Mouse (Mus musculus) lung, adult 2 months (tissue): ENCODE measurements around the gene Rnpep. TPM values are rescaled to one million over a fixed set of nuclear protein-coding genes. Genes with fewer than 3 reads are reported as not detected.

ENCODE experiments used
- DNase-seq: peaks from one replicate; pipeline ENCODE4 v3.0.0; 2022
- H3K4me1 ChIP-seq: fragments of 200-500 bp; 2 replicates; pipeline ENCODE4 v1.6.1; 2011; ENCODE audit warnings: low read length; ENCODE audit not compliant: control insufficient read depth, insufficient read depth
- H3K4me3 ChIP-seq: fragments of 200-500 bp; replicated peaks from 2 replicates; pipeline ENCODE3; 2011; ENCODE audit warnings: low read depth, mild to moderate bottlenecking, control low read depth, low read length; ENCODE audit errors: extremely low read depth
- CTCF ChIP-seq: fragments of 200-500 bp; IDR thresholded peaks from 2 replicates; pipeline ENCODE4 v1.5.1; 2011; ENCODE audit warnings: mild to moderate bottlenecking, low read length, control low read depth; ENCODE audit not compliant: insufficient read depth
- POLR2A ChIP-seq: fragments of 200-500 bp; IDR thresholded peaks from 2 replicates; pipeline ENCODE4 v1.6.1; 2011; ENCODE audit warnings: low read depth, mild to moderate bottlenecking, control low read depth, low read length, borderline replicate concordance; ENCODE audit errors: extremely low read depth
- WGBS: fragments of 180-500 bp; shearing (Covaris S2); methylation state at CpG from one replicate; pipeline ENCODE4 v1.1.7; 2018; 5-methylcytosine and 5-hydroxymethylcytosine counted together
- polyA plus RNA-seq: library from polyadenylated mRNA; depleted of rRNA; stranded (reverse); fragments of >200 nt; gene quantifications from 2 replicates; pipeline ENCODE4 v1.2.3, GENCODE M21; 2012

The Rnpep gene
- polyA plus RNA-seq, 1 experiment = 38.1 TPM

DNA sequence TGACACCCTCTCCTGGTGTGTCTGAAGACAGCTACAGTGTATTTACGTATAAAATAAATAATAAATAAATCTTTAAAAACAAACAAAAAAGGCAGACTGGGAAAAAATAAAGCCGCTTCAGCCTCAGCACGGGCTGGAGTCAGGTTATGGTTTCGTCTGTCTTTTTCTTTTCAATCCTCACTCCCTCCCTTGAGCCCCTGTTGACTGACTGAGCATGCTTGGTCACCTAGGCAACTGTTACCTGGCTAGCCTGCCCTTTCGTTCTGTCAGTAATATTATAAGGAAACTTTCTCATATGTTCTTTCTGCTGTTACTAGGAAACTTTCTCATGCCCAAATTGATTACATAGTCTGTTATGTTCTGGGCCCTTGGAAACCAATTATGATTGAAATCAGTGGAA, 7.0 kb upstream of the Rnpep start:
- TF ChIP-seq POLR2A (no peak), CTCF (no peak)
- WGBS = 78% methylated on average over 5 of the region's 5 CpGs
- DNase-seq = no peak
- H3K4me3 ChIP-seq = no peak overlapping the region
- no peaks in the 10 kb centered on the region for H3K4me1 ChIP-seq

DNA sequence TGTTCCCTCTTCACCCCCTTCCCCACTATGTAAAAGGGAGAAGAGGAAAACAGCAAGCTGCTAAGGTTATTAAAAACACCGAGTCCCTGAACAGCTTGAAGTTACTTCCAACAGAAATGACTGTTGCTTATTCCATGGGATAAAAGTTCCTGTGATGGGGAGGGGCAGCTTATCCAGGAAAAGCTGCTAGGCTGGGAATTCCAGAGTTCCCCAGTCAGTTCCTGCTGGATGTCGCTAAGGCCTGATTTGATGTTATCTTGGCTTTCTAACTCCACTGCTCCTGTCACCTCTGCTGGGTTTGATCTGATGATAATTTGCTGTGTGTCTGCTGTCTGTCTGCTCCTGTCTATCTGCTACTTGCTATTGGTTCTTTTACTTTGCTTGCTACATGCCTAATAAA, 2.4 kb upstream of the Rnpep start:
- TF ChIP-seq POLR2A (no peak), CTCF (no peak)
- Histone ChIP-seq H3K4me3 (no peak overlapping the region), H3K4me1 (peaks cover 9% of the 10 kb centered on the region)
- DNase-seq = no peak
- 42% methylated on average over 2 of the region's 2 CpGs for WGBS

DNA sequence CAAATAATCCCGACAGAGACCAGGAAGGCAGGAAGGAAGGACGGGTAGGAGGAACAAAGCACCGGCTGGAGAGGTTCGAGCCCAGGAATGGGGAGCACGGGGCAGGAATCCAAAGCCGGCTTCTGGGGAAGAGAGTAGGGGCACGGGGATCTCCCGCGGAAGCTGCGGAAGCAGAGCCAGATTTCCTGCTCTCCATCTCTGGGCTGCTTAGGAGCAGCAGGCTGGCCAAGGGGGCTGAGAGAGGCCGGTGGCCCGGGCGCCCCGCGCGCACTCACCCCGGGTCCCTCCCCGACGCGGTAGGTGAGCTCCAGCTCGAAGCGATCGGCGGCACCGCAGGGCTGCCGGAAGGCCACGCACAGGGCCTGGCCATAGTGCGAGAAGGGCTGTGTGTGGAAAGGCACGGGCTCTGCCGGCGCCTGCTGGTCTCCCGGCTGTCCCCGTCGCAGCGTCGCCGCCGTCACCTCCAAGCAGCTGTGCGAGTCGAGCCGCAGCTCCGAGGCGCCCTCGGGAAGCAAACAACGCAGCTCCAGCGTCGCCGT, 528 bp downstream of the Rnpep start:
- H3K4me3 ChIP-seq = peak overlapping the region; percentile 89
- H3K4me1 ChIP-seq = peaks cover 12% of the 10 kb centered on the region
- WGBS = under 1% methylated on average over 47 of the region's 48 CpGs
- TF ChIP-seq CTCF (no peak), POLR2A (no peak)
- peak; percentile 32 for DNase-seq

DNA sequence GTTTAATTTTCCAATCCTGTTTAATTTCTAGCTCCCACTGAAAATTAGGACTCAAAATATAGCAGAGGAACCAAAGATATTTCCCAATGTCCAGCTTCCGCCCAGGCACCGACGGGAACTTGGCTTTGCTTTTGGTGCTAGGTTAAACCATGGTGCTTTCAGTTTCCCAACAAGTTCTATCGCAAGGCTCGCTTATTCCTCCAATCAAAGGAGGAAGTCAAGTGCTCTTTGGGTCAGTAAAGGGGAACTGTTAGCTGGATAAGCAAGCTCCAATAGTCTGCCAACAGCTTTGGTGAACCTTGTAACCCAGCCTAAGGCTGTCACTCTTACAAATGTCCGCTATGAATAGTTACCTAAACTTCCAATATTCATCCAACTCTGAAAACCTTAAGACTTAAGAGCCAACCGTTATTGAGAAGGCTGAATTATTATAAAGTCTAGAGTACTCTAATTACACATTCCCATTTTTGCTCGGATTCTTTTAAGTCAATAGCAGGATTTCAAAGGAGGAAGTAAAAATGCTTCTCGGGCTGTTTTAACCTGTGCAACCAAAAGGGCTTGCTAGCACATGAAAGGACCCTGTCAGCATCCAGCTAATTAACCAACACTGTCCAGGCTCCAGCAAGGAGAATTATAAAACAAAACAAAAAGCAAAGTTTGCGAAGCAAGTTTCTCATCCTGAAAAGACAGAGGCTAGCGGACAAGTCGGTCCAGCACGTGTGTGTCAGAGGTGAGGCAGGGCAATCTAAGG, 1.2 kb downstream of the Rnpep start:
- WGBS = 2% methylated on average over 13 of the region's 13 CpGs
- TF ChIP-seq POLR2A (no peak), CTCF (no peak)
- Histone ChIP-seq H3K4me3 (peak overlapping the region; percentile 89), H3K4me1 (peaks cover 12% of the 10 kb centered on the region)
- no peak for DNase-seq

DNA sequence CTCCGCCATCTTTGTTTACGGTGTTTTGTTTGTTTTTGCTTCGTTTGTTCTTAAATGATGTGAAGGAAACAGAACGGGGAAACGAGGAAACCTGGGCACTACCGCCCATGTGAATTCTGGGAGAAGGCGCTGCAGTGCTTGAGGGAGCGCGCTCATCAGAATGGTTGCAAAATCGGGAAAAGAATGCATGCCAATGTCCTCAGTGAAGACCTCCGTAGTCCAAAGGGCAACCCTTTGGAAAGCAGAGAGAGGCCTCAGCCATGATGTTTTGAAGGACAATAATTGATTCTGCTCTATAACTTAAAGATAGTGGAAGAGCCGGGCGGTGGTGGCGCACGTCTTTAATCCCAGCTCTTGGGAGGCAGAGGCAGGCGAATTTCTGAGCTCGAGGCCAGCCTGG, 2.0 kb downstream of the Rnpep start:
- no peak for TF ChIP-seq CTCF
- TF ChIP-seq POLR2A = no peak
- H3K4me3 ChIP-seq = no peak overlapping the region
- 87% methylated on average over 17 of the region's 17 CpGs for WGBS
- DNase-seq = no peak
- H3K4me1 ChIP-seq = peaks cover 12% of the 10 kb centered on the region

DNA sequence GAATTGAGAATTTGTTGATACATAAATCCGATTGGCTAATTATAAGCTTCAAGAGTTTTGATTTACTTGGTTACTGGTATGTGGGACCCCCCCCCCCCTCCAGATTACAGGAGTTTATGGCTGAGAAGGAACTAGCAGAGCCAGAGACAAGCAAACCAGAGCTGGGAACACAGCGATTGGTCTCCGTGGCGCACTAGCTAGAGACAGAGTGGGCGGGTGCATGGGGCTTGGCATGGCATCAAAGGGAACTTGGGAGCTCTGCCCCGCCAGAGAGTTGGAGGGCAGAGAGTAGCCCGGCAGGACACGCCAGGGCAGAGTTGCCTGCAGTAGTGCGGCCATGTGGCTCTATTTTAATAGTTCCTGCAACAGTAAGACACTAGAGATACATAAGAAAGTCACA, 3.2 kb downstream of the Rnpep start:
- DNase-seq = peak; percentile 68

DNA sequence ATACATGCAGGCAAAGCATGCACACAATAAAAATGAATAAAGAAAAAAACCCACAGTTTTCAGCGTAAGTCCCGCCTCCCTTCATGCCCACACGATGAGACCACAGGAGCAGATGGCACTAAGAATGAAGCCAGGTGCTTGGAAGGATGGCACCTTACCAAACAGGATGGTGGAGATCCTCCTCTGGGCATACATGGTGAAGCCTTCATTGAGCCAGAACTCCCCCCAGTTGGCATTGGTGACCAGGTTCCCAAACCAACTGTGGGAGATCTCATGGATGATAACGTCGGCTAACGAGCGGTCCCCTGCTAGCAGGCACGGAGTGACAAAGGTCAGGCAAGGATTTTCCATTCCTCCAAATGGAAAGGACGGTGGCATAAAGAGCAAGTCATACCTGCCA, 12.5 kb downstream of the Rnpep start:
- TF ChIP-seq POLR2A = no peak
- no peak for TF ChIP-seq CTCF
- WGBS = 90% methylated on average over 9 of the region's 9 CpGs
- Histone ChIP-seq H3K4me1 (no peaks in the 10 kb centered on the region), H3K4me3 (no peak overlapping the region)
- no peak for DNase-seq

More for the DNA sequence above, 3.2 kb downstream of the Rnpep start:
- H3K4me3 ChIP-seq = no peak overlapping the region
- TF ChIP-seq CTCF (no peak), POLR2A (no peak)
- H3K4me1 ChIP-seq = peaks cover 12% of the 10 kb centered on the region
- WGBS = 19% methylated on average over 9 of the region's 9 CpGs

DNA sequence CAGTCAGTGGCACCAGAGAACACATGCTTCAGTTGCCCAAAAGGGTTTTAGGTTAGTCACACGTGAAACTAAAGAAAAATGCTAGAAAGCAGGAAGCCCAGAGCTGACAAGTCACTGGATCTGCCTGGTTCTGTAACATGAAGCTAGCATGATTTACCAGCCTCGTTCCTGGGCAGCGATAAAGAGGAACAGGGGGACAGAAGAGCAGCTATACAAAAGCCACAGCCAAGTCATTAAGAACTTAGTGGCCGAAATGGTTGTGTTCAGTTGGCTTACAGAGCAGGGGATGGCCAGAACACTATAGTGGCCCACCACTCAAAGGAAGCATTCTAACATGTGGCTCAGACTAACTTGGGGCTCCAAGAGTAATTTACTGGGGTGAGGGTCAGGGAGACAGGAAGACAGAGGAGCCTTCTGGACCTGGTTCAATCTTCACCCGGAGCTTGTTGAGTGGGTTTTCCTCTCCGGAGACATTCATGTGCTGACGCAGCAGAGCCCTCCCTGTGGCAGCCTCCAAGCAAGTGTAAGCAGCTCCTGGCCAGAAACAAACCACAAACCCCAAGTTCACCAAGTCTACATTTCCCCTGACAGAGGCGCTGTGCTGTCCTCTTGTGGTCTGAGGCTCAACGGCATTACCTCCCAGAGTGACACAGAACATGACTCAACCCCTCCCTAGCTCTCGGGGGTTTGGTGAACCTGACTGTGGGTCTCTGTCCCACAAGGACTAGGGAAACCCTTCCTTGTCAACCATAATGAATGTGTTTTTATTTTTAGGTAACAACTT, 16.0 kb downstream of the Rnpep start:
- no peak overlapping the region for H3K4me3 ChIP-seq
- TF ChIP-seq CTCF = 0 out of 2 replicates have a peak, but pooled peaks have one; percentile 1
- TF ChIP-seq POLR2A = no peak
- no peak for DNase-seq
- WGBS = 65% methylated on average over 10 of the region's 10 CpGs
- no peaks in the 10 kb centered on the region for H3K4me1 ChIP-seq

DNA sequence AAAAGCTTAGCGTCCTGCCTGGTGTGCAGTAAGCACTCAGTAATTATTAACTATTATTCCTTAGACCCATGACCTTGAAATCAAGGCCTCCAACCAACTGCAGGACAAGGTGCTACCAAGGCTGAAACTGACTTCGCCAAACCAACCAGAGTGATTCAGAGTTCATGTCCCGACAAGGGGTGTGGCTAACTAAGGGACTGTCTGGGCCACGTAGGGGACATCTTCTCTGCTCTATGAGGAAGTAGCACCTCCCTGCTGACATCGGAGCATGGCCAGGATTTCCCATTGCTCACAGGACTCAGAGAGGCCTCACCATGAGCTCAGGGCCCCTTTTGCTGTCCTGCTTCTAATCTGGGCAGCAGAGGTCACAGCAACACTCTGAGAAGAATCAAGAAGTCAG, 18.1 kb downstream of the Rnpep start:
- no peak for DNase-seq
- Histone ChIP-seq H3K4me3 (no peak overlapping the region), H3K4me1 (no peaks in the 10 kb centered on the region)
- WGBS = 60% methylated on average over 5 of the region's 5 CpGs
- no peak for TF ChIP-seq CTCF
- TF ChIP-seq POLR2A = no peak

DNA sequence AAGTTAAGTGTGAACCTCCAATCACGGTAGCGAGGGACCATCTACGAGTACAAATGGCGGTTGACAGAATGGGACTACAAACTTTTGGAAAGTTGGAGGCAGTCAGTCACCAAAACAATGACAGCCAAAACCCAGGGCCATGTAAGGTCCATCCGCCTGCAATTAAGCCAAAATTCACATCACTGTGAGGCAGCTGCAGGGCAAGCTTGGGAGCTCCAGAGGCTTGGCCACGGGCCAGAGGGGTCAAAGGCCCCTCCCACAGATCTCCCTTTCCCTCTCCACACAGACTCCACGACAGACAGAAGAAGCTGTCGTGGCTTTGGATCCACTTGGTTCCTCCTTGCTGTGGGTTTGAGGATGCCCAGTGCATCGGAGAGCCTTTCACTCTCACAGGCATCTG, 20.6 kb downstream of the Rnpep start:
- TF ChIP-seq POLR2A = no peak
- no peak for TF ChIP-seq CTCF
- DNase-seq = no peak
- WGBS = 69% methylated on average over 9 of the region's 9 CpGs
- Histone ChIP-seq H3K4me3 (no peak overlapping the region), H3K4me1 (no peaks in the 10 kb centered on the region)
